Mouse (Mus musculus): ENCODE measurements around the gene Mlst8. TPM values are rescaled to one million over a fixed set of nuclear protein-coding genes. Genes with fewer than 3 reads are reported as not detected.

Gene Mlst8
- total RNA-seq (2021) = 10 to 100 TPM; 11.6 to 12.9 TPM

- DNase-seq = peak; percentile 98 to 99
- intact Hi-C loops (cut with DNase I) = loop anchor here (2.0 to 5.0 kb wide), 2 partner anchors 34 to 188 kb away; partner anchors contain the start of gene Zfp598
Measured at GRCm38 (mm10) chr17:24478663-24479380, at the start of gene Mlst8. Mlst8 (minus strand) TSS chr17:24479078.

GRCm38 (mm10) chr17:24528560-24528918 lies 49.7 kb upstream of the Mlst8 start:
- DNase-seq = no peak
- intact Hi-C loops (cut with DNase I) = loop anchor here (5.0 kb wide), 1 partner anchor 46 kb away; no protein-coding TSS in a partner anchor

GRCm38 (mm10) chr17:24527723-24528559 lies 49.1 kb upstream of the Mlst8 start, which contains the start of gene Traf7:
Traf7 (minus strand) TSS chr17:24527938.
- intact Hi-C loops (cut with DNase I) = loop anchor here (5.0 kb wide), 1 partner anchor 46 kb away; no protein-coding TSS in a partner anchor
- peak; percentile 97 to 98 for DNase-seq

GRCm38 (mm10) chr17:24527315-24527714 lies 48.4 kb upstream of the Mlst8 start:
- intact Hi-C loops (cut with DNase I) = loop anchor here (5.0 kb wide), 1 partner anchor 45 kb away; no protein-coding TSS in a partner anchor
- DNase-seq = no peak

- intact Hi-C loops (cut with DNase I) = loop anchor here (5.0 kb wide), 1 partner anchor 42 kb away; no protein-coding TSS in a partner anchor
- no peak for DNase-seq
Measured at GRCm38 (mm10) chr17:24524734-24525133, 45.9 kb upstream of the Mlst8 start.

- intact Hi-C loops (cut with DNase I) = no loop called here
- no peak for DNase-seq
Measured at GRCm38 (mm10) chr17:24520450-24520849, 41.6 kb upstream of the Mlst8 start.

GRCm38 (mm10) chr17:24514270-24515257 lies 35.7 kb upstream of the Mlst8 start:
- DNase-seq = peak; percentile 31 to 38
- intact Hi-C loops (cut with DNase I) = no loop called here

GRCm38 (mm10) chr17:24513609-24514008 lies 34.7 kb upstream of the Mlst8 start:
- peak; percentile 73 to 76 for DNase-seq
- intact Hi-C loops (cut with DNase I) = loop anchor here (2.0 kb wide), 2 partner anchors 19 to 35 kb away; partner anchors contain the start of gene Mlst8

- intact Hi-C loops (cut with DNase I) = no loop called here
- no peak for DNase-seq
Measured at GRCm38 (mm10) chr17:24507806-24508460, 29.1 kb upstream of the Mlst8 start.

- no peak for DNase-seq
Measured at GRCm38 (mm10) chr17:24507129-24507664, 28.3 kb upstream of the Mlst8 start.

GRCm38 (mm10) chr17:24506332-24507070 lies 27.6 kb upstream of the Mlst8 start:
- intact Hi-C loops (cut with DNase I) = no loop called here
- DNase-seq = peak; percentile 34 to 36

More at GRCm38 (mm10) chr17:24507129-24507664, 28.3 kb upstream of the Mlst8 start:
- intact Hi-C loops (cut with DNase I) = no loop called here

- intact Hi-C loops (cut with DNase I) = no loop called here
- no peak for DNase-seq
Measured at GRCm38 (mm10) chr17:24505286-24505955, 26.5 kb upstream of the Mlst8 start.

- no peak for DNase-seq
- intact Hi-C loops (cut with DNase I) = no loop called here
Measured at GRCm38 (mm10) chr17:24504085-24504484, 25.2 kb upstream of the Mlst8 start.

- DNase-seq = no peak
- intact Hi-C loops (cut with DNase I) = no loop called here
Measured at GRCm38 (mm10) chr17:24502208-24502607, 23.3 kb upstream of the Mlst8 start.

GRCm38 (mm10) chr17:24496026-24496425 lies 17.1 kb upstream of the Mlst8 start:
- intact Hi-C loops (cut with DNase I) = no loop called here
- no peak for DNase-seq

- no peak for DNase-seq
- intact Hi-C loops (cut with DNase I) = loop anchor here (2.0 kb wide), 2 partner anchors 17 to 43 kb away; no protein-coding TSS in a partner anchor
Measured at GRCm38 (mm10) chr17:24495443-24495842, 16.6 kb upstream of the Mlst8 start.

GRCm38 (mm10) chr17:24494627-24495335 lies 15.9 kb upstream of the Mlst8 start:
- intact Hi-C loops (cut with DNase I) = loop anchor here (2.0 kb wide), 2 partner anchors 18 to 44 kb away; no protein-coding TSS in a partner anchor
- DNase-seq = peak; percentile 59 to 77
